Mouse (Mus musculus) kidney, embryonic 16.5 days (tissue): ENCODE measurements around the gene Nfkb1. TPM values are rescaled to one million over a fixed set of nuclear protein-coding genes. Genes with fewer than 3 reads are reported as not detected.

Source experiments
- ATAC-seq: fragments of 200-750 bp; cut with Nextera tagmentation; 2 replicates; pipeline ENCODE4 v1.8.0; 2017; ENCODE audit warnings: moderate TSS enrichment; ENCODE audit not compliant: low FRiP score, low TSS enrichment
- H3K27ac ChIP-seq: fragments of 300-500 bp; sonication (generic); 2 replicates; pipeline ENCODE4 v1.5.1; 2014; ENCODE audit warnings: low read length
- H3K27me3 ChIP-seq: fragments of 300-500 bp; sonication (generic); 2 replicates; pipeline ENCODE4 v1.6.1; 2014; ENCODE audit warnings: low read length, control low read depth, mixed read lengths; ENCODE audit not compliant: insufficient read depth
- H3K36me3 ChIP-seq: fragments of 300-500 bp; sonication (generic); 2 replicates; pipeline ENCODE4 v1.6.1; 2014; ENCODE audit warnings: low read length, control low read depth, mixed read lengths; ENCODE audit not compliant: insufficient read depth
- H3K4me1 ChIP-seq: fragments of 300-500 bp; sonication (generic); 2 replicates; pipeline ENCODE4 v1.6.1; 2014; ENCODE audit warnings: low read length, control low read depth, mixed read lengths; ENCODE audit not compliant: insufficient read depth
- H3K4me2 ChIP-seq: fragments of 300-500 bp; sonication (generic); replicated peaks from 2 replicates; pipeline ENCODE4 v1.6.1; 2014; ENCODE audit warnings: low read depth, low read length
- H3K4me3 ChIP-seq: fragments of 300-500 bp; sonication (generic); 2 replicates; pipeline ENCODE4 v1.5.1; 2014; ENCODE audit warnings: mild to moderate bottlenecking, low read length
- H3K9ac ChIP-seq: fragments of 300-500 bp; sonication (generic); replicated peaks from 2 replicates; pipeline ENCODE4 v1.6.1; 2014; ENCODE audit warnings: low read length
- H3K9me3 ChIP-seq: fragments of 300-500 bp; sonication (generic); 2 replicates; pipeline ENCODE4 v1.6.1; 2016; ENCODE audit warnings: low read length, control low read depth
- WGBS: fragments of 180-500 bp; shearing (Covaris S2); extraction: QIAGEN DNeasy Blood & Tissue Kit; methylation state at CpG from one replicate; pipeline ENCODE4 v1.1.7; 2014; 5-methylcytosine and 5-hydroxymethylcytosine counted together
- polyA plus RNA-seq: library from polyadenylated mRNA; unstranded; fragments of >200 nt; fragmentation: Nextera tagmentation; extraction: Ambion mirVana; gene quantifications from 2 replicates; pipeline ENCODE4 v1.2.1, GENCODE M21; 2015

Nfkb1 gene
- polyA plus RNA-seq, 1 experiment from 2014 or later = 20.4 TPM

DNA sequence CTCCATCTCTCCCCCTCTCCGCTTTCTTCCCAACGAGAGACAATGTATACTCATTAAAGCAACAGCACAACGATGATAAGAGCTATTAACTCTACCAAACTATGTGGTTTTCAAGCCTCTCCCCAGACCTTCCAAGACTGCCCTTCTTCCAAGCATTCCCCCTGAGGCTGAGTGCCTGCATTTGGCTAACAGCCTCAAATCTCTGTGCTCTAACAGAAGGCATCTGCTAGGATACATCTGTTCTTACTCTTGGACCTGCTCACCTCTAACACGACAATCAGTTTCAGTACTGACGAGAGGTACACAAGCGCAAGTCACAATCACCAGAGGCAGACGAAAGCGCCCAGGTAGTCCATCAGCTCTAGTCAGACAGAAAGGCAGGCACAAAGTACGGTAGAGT, 3.4 kb downstream of the Nfkb1 start:
- no peak for ATAC-seq
- Histone ChIP-seq H3K4me2 (no peak overlapping the region), H3K9me3 (no peaks in the 10 kb centered on the region), H3K27ac (no peak overlapping the region), H3K9ac (no peak overlapping the region), H3K4me1 (peaks cover 42% of the 10 kb centered on the region), H3K27me3 (no peaks in the 10 kb centered on the region), H3K4me3 (no peak overlapping the region), H3K36me3 (0 out of 2 replicates have a peak, but pooled peaks cover 6% of the 10 kb centered on the region)
- WGBS = 74% methylated on average over 9 of the region's 9 CpGs

DNA sequence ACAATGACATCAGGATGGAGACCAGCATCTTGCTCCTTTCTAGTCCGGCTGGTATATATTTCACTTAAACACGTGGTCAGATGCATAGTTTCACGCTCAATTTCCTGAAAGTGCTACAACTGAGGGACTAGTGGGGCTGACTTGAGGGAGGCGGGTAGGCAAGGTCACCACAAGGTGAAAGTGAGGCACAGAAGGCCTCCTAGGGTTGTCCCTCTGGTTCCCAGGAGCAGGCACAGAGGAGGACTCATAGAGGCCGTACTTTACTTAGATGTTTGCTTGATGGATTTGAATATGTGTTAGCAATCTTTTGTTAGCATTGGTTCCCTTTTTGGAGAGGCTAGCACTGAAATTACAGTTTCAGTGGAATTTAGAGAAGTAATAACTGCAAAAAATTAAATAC, 4.9 kb downstream of the Nfkb1 start:
- 0 out of 2 replicates have a peak, but pooled peaks have one; percentile 43 for ATAC-seq
- Histone ChIP-seq H3K27me3 (no peaks in the 10 kb centered on the region), H3K9ac (no peak overlapping the region), H3K36me3 (0 out of 2 replicates have a peak, but pooled peaks cover 6% of the 10 kb centered on the region), H3K27ac (no peak overlapping the region), H3K9me3 (no peaks in the 10 kb centered on the region), H3K4me3 (no peak overlapping the region), H3K4me1 (peaks cover 47% of the 10 kb centered on the region), H3K4me2 (no peak overlapping the region)
- WGBS = 44% methylated on average over 5 of the region's 5 CpGs

DNA sequence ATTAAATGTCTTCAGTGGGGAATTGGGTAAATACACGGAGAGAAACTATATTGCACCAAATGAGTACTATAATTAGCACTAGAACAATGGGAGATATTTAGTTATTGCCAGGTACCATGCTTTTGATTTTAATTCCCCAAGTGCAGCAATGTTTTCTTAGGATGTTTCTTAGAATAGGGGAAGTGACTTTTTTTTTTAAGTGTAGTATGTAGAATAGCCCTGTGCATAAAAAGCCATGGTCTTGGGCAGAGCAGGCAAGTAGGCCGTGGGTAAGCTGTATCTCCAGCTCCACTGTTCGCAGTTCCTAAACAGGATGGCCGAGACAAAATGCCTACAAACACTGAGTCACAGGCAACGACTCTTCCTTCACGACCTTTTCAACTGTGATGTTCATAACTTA, 8.1 kb downstream of the Nfkb1 start:
- Histone ChIP-seq H3K9ac (no peak overlapping the region), H3K27ac (no peak overlapping the region), H3K4me2 (no peak overlapping the region), H3K9me3 (no peaks in the 10 kb centered on the region), H3K4me1 (peaks cover 43% of the 10 kb centered on the region), H3K36me3 (0 out of 2 replicates have a peak, but pooled peaks cover 3% of the 10 kb centered on the region), H3K27me3 (no peaks in the 10 kb centered on the region), H3K4me3 (no peak overlapping the region)
- no peak for ATAC-seq
- WGBS = 78% methylated on average over 6 of the region's 6 CpGs

DNA sequence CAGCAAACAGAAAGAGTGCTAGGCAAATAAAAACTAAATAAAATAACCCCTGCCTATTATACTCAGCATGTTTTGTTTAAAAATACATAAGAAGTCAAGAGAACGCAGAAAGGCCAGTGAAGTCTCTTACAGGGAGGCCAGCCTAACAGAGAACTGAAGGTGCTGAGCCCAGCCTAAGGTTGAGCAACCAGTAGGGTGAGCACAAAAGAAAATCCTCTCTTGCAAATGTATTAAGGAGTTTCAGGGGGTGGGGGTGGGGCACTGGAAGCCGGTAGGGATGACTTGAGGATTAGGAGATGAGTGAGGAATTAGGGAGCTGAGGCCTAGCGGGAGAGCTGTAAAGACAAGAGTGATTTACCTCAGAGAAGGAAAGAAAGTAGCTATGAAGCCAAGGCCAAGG, 9.1 kb downstream of the Nfkb1 start:
- no peak overlapping the region for H3K9ac ChIP-seq
- H3K36me3 ChIP-seq = no peaks in the 10 kb centered on the region
- no peak overlapping the region for H3K27ac ChIP-seq
- no peak overlapping the region for H3K4me3 ChIP-seq
- H3K27me3 ChIP-seq = no peaks in the 10 kb centered on the region
- peaks cover 39% of the 10 kb centered on the region for H3K4me1 ChIP-seq
- no peaks in the 10 kb centered on the region for H3K9me3 ChIP-seq
- WGBS = 31% methylated on average over 3 of the region's 3 CpGs
- H3K4me2 ChIP-seq = no peak overlapping the region
- no peak for ATAC-seq

DNA sequence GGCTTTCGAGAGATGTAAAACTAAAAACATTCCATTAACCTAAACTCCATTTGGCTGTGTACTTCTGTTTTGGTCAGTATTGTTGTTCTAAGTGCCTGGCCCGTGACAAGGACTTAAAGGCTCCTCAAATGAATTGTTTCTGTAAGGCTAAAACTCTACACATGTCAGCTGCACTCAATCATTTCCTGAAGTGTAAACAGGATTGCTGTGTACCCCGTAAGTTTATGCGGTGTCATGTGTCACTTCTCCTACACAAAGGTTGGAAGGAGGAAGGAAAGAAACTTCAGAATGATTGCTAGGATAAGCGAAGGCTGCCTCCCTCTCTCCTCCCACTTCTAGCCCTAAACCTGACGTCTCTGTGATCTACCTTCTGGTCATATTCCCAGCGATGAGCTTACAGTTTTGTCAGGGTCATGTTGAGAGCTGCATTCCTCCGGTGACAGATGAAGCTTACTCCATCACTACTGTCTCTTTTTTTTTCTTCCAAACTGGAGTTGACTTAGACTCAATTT, 10.0 kb downstream of the Nfkb1 start:
- H3K9ac ChIP-seq = no peak overlapping the region
- no peak overlapping the region for H3K4me3 ChIP-seq
- H3K36me3 ChIP-seq = no peaks in the 10 kb centered on the region
- WGBS = 10% methylated on average over 8 of the region's 8 CpGs
- ATAC-seq = peak; percentile 82
- H3K27me3 ChIP-seq = no peaks in the 10 kb centered on the region
- no peaks in the 10 kb centered on the region for H3K9me3 ChIP-seq
- peaks cover 33% of the 10 kb centered on the region for H3K4me1 ChIP-seq
- no peak overlapping the region; the same call in 1 of the 2 replicates for H3K4me2 ChIP-seq
- peak overlapping the region; percentile 25; the same call in 1 of the 2 replicates for H3K27ac ChIP-seq

DNA sequence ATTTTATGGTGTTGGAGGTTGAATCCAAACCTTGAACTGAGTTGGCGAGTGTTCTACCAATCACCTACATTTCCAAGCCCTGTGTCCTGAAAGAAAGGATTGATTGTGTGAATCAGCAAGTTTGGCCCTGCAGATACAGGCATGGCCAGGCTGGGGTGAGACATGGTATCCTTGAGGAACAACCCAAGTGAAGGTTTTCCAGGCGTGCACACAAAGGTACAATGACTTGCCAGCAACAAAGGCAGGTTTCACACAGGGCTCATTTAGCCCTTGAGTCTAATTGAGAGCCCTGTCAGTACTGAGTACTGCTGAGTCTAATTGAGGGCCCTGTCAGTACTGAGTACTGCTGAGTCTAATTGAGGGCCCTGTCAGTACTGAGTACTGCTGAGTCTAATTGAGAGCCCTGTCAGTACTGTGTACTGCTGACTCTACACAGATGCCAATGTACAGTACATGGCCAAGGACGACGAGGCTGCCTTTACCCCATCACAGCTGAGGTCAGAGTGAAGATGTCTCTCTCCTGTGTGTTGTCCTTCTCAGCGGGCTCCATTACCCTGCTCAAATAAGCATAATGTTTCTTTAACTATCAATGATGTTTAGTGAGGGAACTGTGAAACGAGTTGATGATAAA, 11.0 kb downstream of the Nfkb1 start:
- Histone ChIP-seq H3K9me3 (no peaks in the 10 kb centered on the region), H3K9ac (no peak overlapping the region), H3K36me3 (no peaks in the 10 kb centered on the region), H3K27ac (no peak overlapping the region), H3K4me3 (no peak overlapping the region), H3K4me2 (no peak overlapping the region), H3K4me1 (peaks cover 39% of the 10 kb centered on the region), H3K27me3 (no peaks in the 10 kb centered on the region)
- no peak; the same call in 1 of the 2 replicates for ATAC-seq
- 66% methylated on average over 6 of the region's 6 CpGs for WGBS

DNA sequence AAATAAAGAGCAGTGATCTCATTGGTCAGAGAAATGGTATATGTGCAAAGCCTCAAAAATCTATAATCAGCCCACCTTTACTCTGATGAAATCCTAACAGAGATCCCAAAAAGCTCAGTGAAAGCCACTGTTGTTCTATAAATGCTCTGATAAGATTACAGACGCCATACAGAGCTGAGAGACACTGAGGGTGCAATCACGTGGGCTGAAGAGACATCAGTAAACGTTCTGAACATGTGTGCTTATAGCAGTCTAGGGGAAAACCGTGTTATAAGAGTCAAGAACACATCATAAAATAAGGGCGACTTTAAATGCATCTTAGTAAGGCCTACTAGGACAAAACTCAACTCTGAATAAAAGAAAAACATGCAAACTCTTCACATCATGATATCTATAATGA, 14.3 kb downstream of the Nfkb1 start:
- Histone ChIP-seq H3K4me2 (no peak overlapping the region), H3K4me1 (peaks cover 46% of the 10 kb centered on the region), H3K27ac (no peak overlapping the region), H3K4me3 (no peak overlapping the region), H3K9ac (no peak overlapping the region), H3K27me3 (no peaks in the 10 kb centered on the region), H3K36me3 (no peaks in the 10 kb centered on the region), H3K9me3 (no peaks in the 10 kb centered on the region)
- no peak for ATAC-seq
- WGBS = 78% methylated on average over 5 of the region's 5 CpGs

DNA sequence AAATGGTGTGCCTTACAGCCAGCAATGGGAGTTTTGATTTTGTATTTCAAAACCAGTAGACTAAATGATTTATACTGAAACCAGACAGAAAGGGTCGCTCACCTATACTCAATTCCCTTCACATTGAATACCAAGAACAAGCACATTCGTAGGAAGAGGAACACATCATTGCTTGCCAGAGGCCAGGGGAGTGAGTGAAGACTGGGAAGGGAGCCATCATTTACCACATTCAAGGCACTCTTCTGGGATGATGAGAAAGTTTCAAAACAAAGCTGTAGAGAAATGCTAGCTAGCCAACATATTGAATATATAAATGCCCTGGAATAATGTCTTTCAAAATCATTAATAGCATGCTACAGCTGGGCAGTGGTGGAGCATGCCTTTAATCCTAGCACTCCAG, 15.0 kb downstream of the Nfkb1 start:
- Histone ChIP-seq H3K9me3 (no peaks in the 10 kb centered on the region), H3K27me3 (no peaks in the 10 kb centered on the region), H3K4me1 (peaks cover 40% of the 10 kb centered on the region), H3K27ac (no peak overlapping the region), H3K4me2 (no peak overlapping the region), H3K4me3 (no peak overlapping the region), H3K36me3 (no peaks in the 10 kb centered on the region), H3K9ac (no peak overlapping the region)
- ATAC-seq = no peak
- WGBS = 84% methylated on average over 2 of the region's 2 CpGs

DNA sequence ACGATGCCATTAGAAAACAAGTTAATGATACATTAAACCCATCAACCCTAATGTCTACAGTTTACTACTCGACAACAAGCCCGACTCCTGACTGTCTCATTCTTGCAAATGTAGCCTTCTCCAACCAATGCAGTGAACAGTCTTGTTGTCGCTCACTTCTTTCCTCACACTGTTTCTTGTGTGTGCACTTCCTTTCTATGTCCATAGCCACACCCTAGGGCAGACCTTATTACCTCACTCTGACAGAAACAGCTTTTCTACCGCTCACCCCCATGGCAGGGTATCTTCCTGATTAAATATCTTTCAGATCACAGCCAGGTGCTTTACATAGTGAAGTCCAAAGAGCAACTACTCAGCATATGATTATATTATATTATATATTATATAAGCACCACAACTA, 15.9 kb downstream of the Nfkb1 start:
- 38% methylated on average over 5 of the region's 5 CpGs for WGBS
- Histone ChIP-seq H3K36me3 (no peaks in the 10 kb centered on the region), H3K9ac (no peak overlapping the region), H3K27me3 (no peaks in the 10 kb centered on the region), H3K4me3 (no peak overlapping the region), H3K4me1 (peaks cover 32% of the 10 kb centered on the region), H3K27ac (no peak overlapping the region), H3K9me3 (no peaks in the 10 kb centered on the region), H3K4me2 (peak overlapping the region; percentile 27)
- peak; percentile 53; the same call in 1 of the 2 replicates for ATAC-seq

DNA sequence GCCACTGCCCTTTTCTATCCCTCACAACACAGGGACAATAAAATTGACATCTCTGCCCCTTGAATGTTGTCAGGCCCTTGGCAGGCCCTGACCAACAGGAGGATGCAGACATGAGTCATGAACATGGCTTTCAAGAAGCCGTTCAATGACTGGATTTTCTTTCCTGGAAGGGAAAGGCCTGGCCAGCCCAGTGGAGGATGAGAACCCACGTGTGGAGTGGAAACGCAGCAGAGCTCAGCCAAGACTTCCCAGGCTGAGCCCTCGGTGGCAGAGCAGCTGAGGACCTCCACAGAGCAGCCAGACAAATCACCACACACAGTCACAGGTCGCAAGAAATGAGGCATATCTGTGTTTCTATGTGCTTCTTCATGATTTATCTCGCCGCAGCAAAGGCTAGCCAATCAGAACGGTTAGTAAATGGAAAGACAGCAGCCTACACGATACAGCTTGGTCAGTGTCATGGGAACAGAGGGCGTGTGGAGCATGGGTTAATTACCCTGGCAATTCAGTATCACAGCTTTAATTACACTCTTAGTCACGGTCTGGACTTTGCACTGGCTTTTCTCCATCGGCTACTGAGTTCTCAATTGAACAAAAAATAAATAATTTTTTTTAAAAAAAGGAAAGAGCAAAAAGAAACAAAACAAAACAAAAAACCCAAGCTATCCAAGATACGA, 16.5 kb downstream of the Nfkb1 start:
- Histone ChIP-seq H3K9ac (no peak overlapping the region), H3K4me1 (peaks cover 26% of the 10 kb centered on the region), H3K27ac (no peak overlapping the region), H3K9me3 (no peaks in the 10 kb centered on the region), H3K4me2 (peak overlapping the region; percentile 27), H3K27me3 (no peaks in the 10 kb centered on the region), H3K4me3 (no peak overlapping the region), H3K36me3 (no peaks in the 10 kb centered on the region)
- WGBS = 25% methylated on average over 13 of the region's 13 CpGs
- peak; percentile 92 for ATAC-seq
